ENCODE assay signal across 12 mouse cellular contexts in the genomic region with DNA sequence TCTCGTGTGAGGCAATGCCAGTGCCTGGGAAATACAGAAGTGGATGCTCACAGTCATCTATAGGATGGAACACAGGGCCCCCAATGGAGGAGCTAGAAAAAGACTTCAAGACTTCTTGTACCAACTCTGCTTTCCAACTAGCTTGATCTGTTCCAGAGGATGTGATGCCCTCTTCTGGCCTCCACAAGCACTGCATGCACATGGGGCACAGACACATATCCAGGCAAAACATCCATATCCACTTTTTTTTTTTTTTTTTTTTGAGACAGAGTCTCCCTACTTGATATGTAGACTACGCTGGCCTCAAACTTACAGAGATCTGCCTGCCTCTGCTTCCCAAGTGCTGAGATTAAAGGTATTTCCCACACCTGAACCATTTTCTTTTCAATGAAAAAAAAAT. TPM values are rescaled to one million over a fixed set of nuclear protein-coding genes. Genes with fewer than 3 reads are reported as not detected.
DNase-seq lines count a peak whose midpoint lies in the region; ATAC-seq and TF ChIP-seq lines count a peak whose summit lies in the region.
"Had no signal": no experiment of that assay in that cellular context is flagged by ENCODE, and none has a peak within 500 bp of the region (broad histone marks: within the 10 kb centered on the region; RNA-seq: fewer than 3 reads in every experiment).

No protein-coding gene starts in this region.

- no peak overlapping the region for H3K9ac ChIP-seq in liver, adult 2 months (ENCODE audit: low read depth, low read length)
- H3K9ac ChIP-seq in liver, embryonic 11.5 days (ENCODE audit: low read depth, low read length) = no peak overlapping the region
- H3K9ac ChIP-seq in liver, postnatal 0 days (replicated peaks) = no peak overlapping the region
- H3K9ac ChIP-seq: forebrain, embryonic 12.5 days; hindbrain, embryonic 15.5 days; neural tube, embryonic 12.5 days had no signal

- 98% methylated on average over 2 of the region's 2 CpGs for WGBS in liver, adult 2 months
- 79% methylated on average over 2 of the region's 2 CpGs for WGBS in liver, embryonic 11.5 days
- WGBS in liver, postnatal 0 days (ENCODE audit: insufficient replicate concordance) = 67% methylated on average over 2 of the region's 2 CpGs

- no peaks in the 10 kb centered on the region for H3K36me3 ChIP-seq in liver, adult 2 months (ENCODE audit: control insufficient read depth, insufficient read depth, low read length)
- H3K36me3 ChIP-seq in liver, embryonic 11.5 days (ENCODE audit: control insufficient read depth, insufficient read depth, low read length) = no peaks in the 10 kb centered on the region
- H3K36me3 ChIP-seq in liver, postnatal 0 days (replicated peaks; ENCODE audit: insufficient read depth, low read length) = no peaks in the 10 kb centered on the region
- H3K36me3 ChIP-seq: forebrain, embryonic 12.5 days; hindbrain, embryonic 15.5 days; neural tube, embryonic 12.5 days had no signal

- TF ChIP-seq CTCF in liver, adult 2 months (IDR thresholded peaks at IDR 0.05; ENCODE audit: low read depth, low read length) = peak; percentile 42; the same call in 1 of the 2 replicates
- TF ChIP-seq CTCF in liver, postnatal 0 days (IDR thresholded peaks at IDR 0.05; ENCODE audit: low read depth) = peak; percentile 65

- H3K79me2 ChIP-seq in liver, adult 2 months (ENCODE audit: control insufficient read depth, insufficient read depth, low read length) = no peaks in the 10 kb centered on the region

- H3K27me3 ChIP-seq in liver, adult 2 months (ENCODE audit: control insufficient read depth, insufficient read depth, low read length) = no peaks in the 10 kb centered on the region
- H3K27me3 ChIP-seq in liver, embryonic 11.5 days (replicated peaks; ENCODE audit: control insufficient read depth, insufficient read depth, low read length) = no peaks in the 10 kb centered on the region
- no peaks in the 10 kb centered on the region for H3K27me3 ChIP-seq in liver, postnatal 0 days (ENCODE audit: insufficient read depth, low read length)
- H3K27me3 ChIP-seq: forebrain, embryonic 12.5 days; hindbrain, embryonic 15.5 days; neural tube, embryonic 12.5 days had no signal

- TF ChIP-seq POLR2A in liver, adult 2 months (IDR thresholded peaks at IDR 0.05; ENCODE audit: extremely low read depth, insufficient read depth, low read length) = no peak

- no peak overlapping the region for H3K4me2 ChIP-seq in liver, embryonic 11.5 days
- no peak overlapping the region for H3K4me2 ChIP-seq in liver, postnatal 0 days (ENCODE audit: low read depth, low read length)
- H3K4me2 ChIP-seq: forebrain, embryonic 12.5 days; hindbrain, embryonic 15.5 days; neural tube, embryonic 12.5 days had no signal

- no peak overlapping the region for H3K4me3 ChIP-seq in liver, adult 2 months (ENCODE audit: insufficient read depth, low read depth, low read length)
- H3K4me3 ChIP-seq in liver, embryonic 11.5 days (ENCODE audit: low read depth, low read length) = no peak overlapping the region
- H3K4me3 ChIP-seq in liver, postnatal 0 days (ENCODE audit: low read depth, low read length) = no peak overlapping the region
- H3K4me3 ChIP-seq: forebrain, embryonic 12.5 days; hindbrain, embryonic 15.5 days; neural tube, embryonic 12.5 days had no signal

- H3K9me3 ChIP-seq in liver, embryonic 11.5 days (ENCODE audit: control insufficient read depth, low read length) = no peaks in the 10 kb centered on the region
- no peaks in the 10 kb centered on the region for H3K9me3 ChIP-seq in liver, postnatal 0 days (ENCODE audit: low read length)
- H3K9me3 ChIP-seq: forebrain, embryonic 12.5 days; hindbrain, embryonic 15.5 days; neural tube, embryonic 12.5 days had no signal

- no peak for DNase-seq in liver, adult 2 months (ENCODE audit: extremely low read depth, low read depth, low spot score)
- no peak for DNase-seq in liver, embryonic 11.5 days (ENCODE audit: low spot score)
- DNase-seq in ES-CJ7 (ENCODE audit: low read depth, low spot score) = peak; percentile 75
- peak; percentile 11 for DNase-seq in T-cell, adult 2 months (ENCODE audit: low spot score)
- peak; percentile 45 for DNase-seq in liver, postnatal 0 days
- no peak for DNase-seq in ovary, adult 18-20 months (ENCODE audit: low spot score)
- no peak for DNase-seq in right cerebral cortex, postnatal 14 days
- no peak for DNase-seq in cerebellum, adult 9-10 months
- DNase-seq: adrenal gland, adult 8-10 months had no signal

- TF ChIP-seq EP300 in liver, postnatal 0 days (IDR thresholded peaks at IDR 0.05; ENCODE audit: low read depth) = no peak

- no peak overlapping the region for H3K27ac ChIP-seq in liver, adult 2 months (replicated peaks; ENCODE audit: insufficient read depth, low read depth, low read length)
- no peak overlapping the region for H3K27ac ChIP-seq in liver, embryonic 11.5 days (ENCODE audit: low read depth, low read length)
- no peak overlapping the region for H3K27ac ChIP-seq in liver, postnatal 0 days (ENCODE audit: low read depth)
- H3K27ac ChIP-seq: forebrain, embryonic 12.5 days; hindbrain, embryonic 15.5 days; neural tube, embryonic 12.5 days had no signal

- no peak for ATAC-seq in liver, embryonic 11.5 days (replicated peaks; ENCODE audit: low FRiP score)
- no peak for ATAC-seq in liver, postnatal 0 days

- 0 out of 2 replicates have a peak, but pooled peaks cover under 1% of the 10 kb centered on the region for H3K4me1 ChIP-seq in liver, adult 2 months (ENCODE audit: control insufficient read depth, insufficient read depth, low read length)
- H3K4me1 ChIP-seq in liver, embryonic 11.5 days (replicated peaks; ENCODE audit: control insufficient read depth, insufficient read depth, low read length) = no peaks in the 10 kb centered on the region
- H3K4me1 ChIP-seq in liver, postnatal 0 days (ENCODE audit: insufficient read depth) = no peaks in the 10 kb centered on the region
- H3K4me1 ChIP-seq: forebrain, embryonic 12.5 days; hindbrain, embryonic 15.5 days; neural tube, embryonic 12.5 days had no signal

RNA-seq across cellular contexts. Expression of gene Cdkn2c, which starts 32.0 kb away (rescaled TPM):
- 10.0 and 12.5 TPM in 2 replicates for total RNA-seq in liver, adult 2 months (2014; rRNA removed)
- 2.7 and 2.8 TPM in 2 replicates for polyA plus RNA-seq in liver, adult 2 months (2012; rRNA removed)
- 6.8 and 7.3 TPM in 2 replicates for polyA plus RNA-seq in liver, embryonic 11.5 days (2014; fragmentation: Nextera tagmentation; extraction: Ambion mirVana)
- 11.1 and 13.4 TPM in 2 replicates for polyA plus RNA-seq in liver, postnatal 0 days (2015; fragmentation: Nextera tagmentation; extraction: Ambion mirVana)

RNA-seq across cellular contexts. Expression of gene Faf1, which starts 41.4 kb away (rescaled TPM):
- total RNA-seq in liver, adult 2 months (2014; rRNA removed) = 21.6 and 21.7 TPM in 2 replicates
- polyA plus RNA-seq in liver, adult 2 months (2012; rRNA removed) = 4.7 and 4.8 TPM in 2 replicates
- polyA plus RNA-seq in liver, embryonic 11.5 days (2014; fragmentation: Nextera tagmentation; extraction: Ambion mirVana) = 28.7 and 32.6 TPM in 2 replicates
- polyA plus RNA-seq in liver, postnatal 0 days (2015; fragmentation: Nextera tagmentation; extraction: Ambion mirVana) = 10.6 and 10.9 TPM in 2 replicates

Comparison
In these comparisons a context has a peak if more than half of its experiments do, and no peak if none do; other contexts are left out.
1. DNase-seq: peak in ES-CJ7 (single experiment), T-cell, adult 2 months (single experiment) and liver, postnatal 0 days (single experiment); none in liver, adult 2 months (single experiment), liver, embryonic 11.5 days (single experiment), ovary, adult 18-20 months (single experiment), right cerebral cortex, postnatal 14 days (single experiment) and cerebellum, adult 9-10 months (single experiment).